Mouse (Mus musculus) cerebellum, adult 2 months (tissue): ENCODE results near the gene Olfr1504.

Source experiments
- CTCF ChIP-seq: fragments of 200-500 bp; IDR thresholded peaks from 2 replicates; pipeline ENCODE4 v1.5.1; 2011; ENCODE audit warnings: low read depth, mild to moderate bottlenecking, control low read depth, low read length, moderate library complexity, borderline replicate concordance; ENCODE audit not compliant: insufficient read depth
- POLR2A ChIP-seq: fragments of 200-500 bp; IDR thresholded peaks from 2 replicates; pipeline ENCODE4 v1.6.1; 2011; ENCODE audit warnings: low read length, control low read depth, borderline replicate concordance; ENCODE audit not compliant: insufficient read depth

- TF ChIP-seq CTCF (no peak), POLR2A (no peak)
Observed at GRCm38 (mm10) chr19:13897828-13898227, at the start of gene Olfr1504.
